ENCODE assay signal across 14 mouse cellular contexts in the genomic region with DNA sequence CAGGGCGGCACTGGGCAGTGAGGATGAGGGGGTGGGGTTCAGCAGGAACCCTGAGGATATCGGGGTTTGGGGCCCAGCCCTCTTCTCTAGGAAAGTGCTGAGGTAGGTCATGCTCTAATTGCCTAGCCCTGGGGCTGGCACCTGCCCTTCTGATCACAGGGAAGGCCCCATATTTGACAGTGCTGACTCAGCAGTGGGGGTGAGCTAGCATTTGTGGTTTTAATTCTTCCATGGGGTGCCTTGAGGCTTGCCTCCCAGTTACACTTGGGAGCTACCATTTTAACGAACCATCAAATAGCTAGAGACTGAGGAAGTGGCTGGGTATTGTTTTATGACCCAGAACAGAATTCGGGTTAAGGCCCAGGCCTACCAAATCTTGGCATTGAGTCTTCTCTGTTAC.
"Had no signal": no experiment of that assay in that cellular context is flagged by ENCODE, and none has a peak within 500 bp of the region (broad histone marks: within the 10 kb centered on the region; RNA-seq: fewer than 3 reads in every experiment).

No protein-coding gene starts in this region.

- H3K4me1 ChIP-seq: midbrain, embryonic 12.5 days; neural tube, embryonic 13.5 days had no signal

- H3K27me3 ChIP-seq: neural tube, embryonic 13.5 days had no signal

- DNase-seq: kidney, adult 2 months; kidney, postnatal 25 days; layer of hippocampus, adult 9-11 months; left cerebral cortex, postnatal 4 days; lung, adult 18-20 months; lung, postnatal 4 days; right cerebral cortex, adult 18-20 months; right cerebral cortex, postnatal 25 days; thymus, adult 2 months; thymus, postnatal 4 days had no signal

- H3K9me3 ChIP-seq: limb, embryonic 13.5 days; midbrain, embryonic 12.5 days; neural tube, embryonic 13.5 days had no signal

- H3K36me3 ChIP-seq: limb, embryonic 13.5 days; midbrain, embryonic 12.5 days; neural tube, embryonic 13.5 days had no signal

- ATAC-seq: midbrain, embryonic 16.5 days had no signal

- H3K4me3 ChIP-seq: limb, embryonic 13.5 days; midbrain, embryonic 12.5 days; neural tube, embryonic 13.5 days had no signal
